Mouse (Mus musculus) layer of hippocampus, adult 9-11 months (tissue): ENCODE data around the gene Raet1e.
"Not testable (repeated sequence)": the region's sequence is repeated elsewhere in the genome, so short reads cannot be mapped to it uniquely, and the experiment has no call there.

Experiments
- DNase-seq: peaks from one replicate; pipeline ENCODE4 v3.0.0; 2022

The Raet1e gene

GRCm38 (mm10) chr10:22165328-22166003, 7.1 kb downstream of the Raet1e start:
- not testable (repeated sequence) for DNase-seq

GRCm38 (mm10) chr10:22166025-22166424, 7.7 kb downstream of the Raet1e start:
- not testable (repeated sequence) for DNase-seq

- DNase-seq: not testable (repeated sequence)
Observed at GRCm38 (mm10) chr10:22167061-22167460, 8.7 kb downstream of the Raet1e start.

GRCm38 (mm10) chr10:22169116-22169515, 10.7 kb downstream of the Raet1e start:
- not testable (repeated sequence) for DNase-seq

GRCm38 (mm10) chr10:22172431-22173334, 14.3 kb downstream of the Raet1e start:
- not testable (repeated sequence) for DNase-seq

GRCm38 (mm10) chr10:22173335-22174189, 15.2 kb downstream of the Raet1e start:
- not testable (repeated sequence) for DNase-seq

GRCm38 (mm10) chr10:22174190-22174487, 15.8 kb downstream of the Raet1e start:
- not testable (repeated sequence) for DNase-seq

GRCm38 (mm10) chr10:22176515-22176914, 18.1 kb downstream of the Raet1e start:
- DNase-seq: not testable (repeated sequence)

- DNase-seq: not testable (repeated sequence)
Observed at GRCm38 (mm10) chr10:22191035-22191434, 32.7 kb downstream of the Raet1e start.

- DNase-seq: not testable (repeated sequence)
Observed at GRCm38 (mm10) chr10:22201352-22201751, 43.0 kb downstream of the Raet1e start.

GRCm38 (mm10) chr10:22202784-22203583, 44.6 kb downstream of the Raet1e start:
- DNase-seq: peak; percentile 2

GRCm38 (mm10) chr10:22206443-22206842, 48.1 kb downstream of the Raet1e start:
- not testable (repeated sequence) for DNase-seq

- DNase-seq: peak; percentile 8
Observed at GRCm38 (mm10) chr10:22212012-22212696, 53.8 kb downstream of the Raet1e start.

- peak; percentile 3 for DNase-seq
Observed at GRCm38 (mm10) chr10:22223474-22224349, 65.3 kb downstream of the Raet1e start.

GRCm38 (mm10) chr10:22265060-22265459, 106.7 kb downstream of the Raet1e start:
- DNase-seq: no peak

GRCm38 (mm10) chr10:22270879-22271786, 112.8 kb downstream of the Raet1e start:
- not testable (repeated sequence) for DNase-seq

- DNase-seq: not testable (repeated sequence)
Observed at GRCm38 (mm10) chr10:22272914-22273683, 114.7 kb downstream of the Raet1e start.

GRCm38 (mm10) chr10:22273684-22274305, 115.4 kb downstream of the Raet1e start:
- no peak for DNase-seq
